Mouse (Mus musculus) large intestine, adult 2 months (tissue): ENCODE results near the gene Bcor. TPM values are rescaled to one million over a fixed set of nuclear protein-coding genes. Genes with fewer than 3 reads are reported as not detected.

ENCODE experiments used
- DNase-seq: peaks from one replicate; pipeline ENCODE4 v3.0.0-alpha.2; 2012; ENCODE audit warnings: low read depth, low spot score
- WGBS: fragments of 180-500 bp; shearing (Covaris S2); methylation state at CpG from one replicate; pipeline ENCODE4 v1.1.7; 2018; 5-methylcytosine and 5-hydroxymethylcytosine counted together
- polyA plus RNA-seq: library from polyadenylated mRNA; depleted of rRNA; stranded (reverse); fragments of >200 nt; gene quantifications from 2 replicates; pipeline ENCODE4 v1.2.3, GENCODE M21; 2012

Bcor gene
- polyA plus RNA-seq, 1 experiment: 5.5 TPM

DNA sequence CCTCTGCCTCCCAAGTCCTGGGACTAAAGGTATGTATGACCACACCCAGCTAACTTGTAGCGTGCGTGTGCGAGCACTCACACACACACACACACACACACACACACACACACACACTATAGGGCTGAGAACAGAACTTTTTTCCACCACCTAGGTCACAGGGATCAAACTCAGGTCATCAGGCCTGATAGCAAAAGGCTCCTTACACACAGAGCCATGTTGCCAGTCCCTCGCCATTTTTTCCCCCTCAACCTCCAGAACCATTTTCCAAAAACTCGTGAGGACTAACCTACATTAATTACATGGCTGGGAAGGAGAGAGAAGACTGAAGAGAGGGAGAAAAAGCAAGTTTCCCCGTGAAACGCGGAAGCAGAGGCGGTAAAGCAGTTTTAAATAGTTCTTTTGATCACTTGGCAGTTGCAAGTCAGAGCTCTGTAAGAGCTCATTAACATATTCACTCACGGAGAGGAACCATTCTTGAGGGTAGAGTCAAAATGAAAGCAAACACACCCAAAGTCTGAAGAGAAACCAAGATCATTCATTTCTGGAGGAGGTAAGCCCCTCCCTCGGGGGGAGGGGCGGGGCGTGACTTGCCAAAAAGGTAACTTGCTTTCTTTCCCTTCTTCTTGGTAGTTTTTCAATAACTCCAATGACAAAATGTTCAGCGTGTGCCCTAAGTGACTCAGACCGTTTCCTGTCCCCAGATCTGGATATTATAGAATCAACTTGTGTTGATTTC is 145.3 kb downstream of the Bcor start:
- 55% methylated on average over 15 of the region's 15 CpGs for WGBS
- no peak for DNase-seq

DNA sequence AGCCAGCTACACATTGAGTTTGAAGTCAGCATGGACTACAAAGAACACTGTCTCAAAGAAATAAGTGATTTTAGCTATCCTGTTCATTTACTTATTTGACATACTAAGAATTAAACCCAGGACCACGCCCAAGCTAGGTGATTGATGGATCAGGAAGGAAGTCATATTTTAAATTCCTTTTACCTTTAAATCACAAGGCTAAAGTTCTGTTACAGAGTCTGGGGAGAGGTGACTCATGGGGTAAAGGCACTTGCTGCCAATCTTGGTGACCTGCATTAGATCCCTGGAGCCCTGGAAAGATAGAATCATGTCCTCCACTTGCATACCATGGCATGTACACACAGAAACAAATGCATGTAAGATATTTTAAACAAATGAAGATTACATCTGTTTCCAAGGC is 149.5 kb downstream of the Bcor start:
- 62% methylated on average over 1 of the region's 1 CpGs for WGBS
- peak; percentile 10 for DNase-seq

DNA sequence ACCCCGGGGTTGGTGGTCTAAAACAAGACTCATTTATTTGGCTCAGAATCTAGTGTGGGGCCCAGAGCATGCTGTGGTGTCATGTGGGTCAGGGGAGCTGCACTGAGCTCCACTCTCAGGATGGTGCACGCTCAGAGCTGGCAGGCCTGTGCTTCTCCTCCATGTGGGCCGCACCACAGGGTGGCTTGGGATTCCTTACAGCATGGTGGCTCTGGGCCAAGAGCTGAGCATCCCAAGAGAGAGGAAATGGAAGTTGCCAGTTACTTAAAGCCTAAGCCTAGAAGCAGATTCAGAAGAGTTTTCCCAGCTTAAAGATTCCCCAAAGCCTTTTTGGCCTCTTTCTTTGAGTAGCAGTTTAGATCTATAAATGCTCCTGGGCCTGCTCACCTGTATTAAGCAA is 151.1 kb downstream of the Bcor start:
- DNase-seq: no peak
- 54% methylated on average over 3 of the region's 3 CpGs for WGBS

DNA sequence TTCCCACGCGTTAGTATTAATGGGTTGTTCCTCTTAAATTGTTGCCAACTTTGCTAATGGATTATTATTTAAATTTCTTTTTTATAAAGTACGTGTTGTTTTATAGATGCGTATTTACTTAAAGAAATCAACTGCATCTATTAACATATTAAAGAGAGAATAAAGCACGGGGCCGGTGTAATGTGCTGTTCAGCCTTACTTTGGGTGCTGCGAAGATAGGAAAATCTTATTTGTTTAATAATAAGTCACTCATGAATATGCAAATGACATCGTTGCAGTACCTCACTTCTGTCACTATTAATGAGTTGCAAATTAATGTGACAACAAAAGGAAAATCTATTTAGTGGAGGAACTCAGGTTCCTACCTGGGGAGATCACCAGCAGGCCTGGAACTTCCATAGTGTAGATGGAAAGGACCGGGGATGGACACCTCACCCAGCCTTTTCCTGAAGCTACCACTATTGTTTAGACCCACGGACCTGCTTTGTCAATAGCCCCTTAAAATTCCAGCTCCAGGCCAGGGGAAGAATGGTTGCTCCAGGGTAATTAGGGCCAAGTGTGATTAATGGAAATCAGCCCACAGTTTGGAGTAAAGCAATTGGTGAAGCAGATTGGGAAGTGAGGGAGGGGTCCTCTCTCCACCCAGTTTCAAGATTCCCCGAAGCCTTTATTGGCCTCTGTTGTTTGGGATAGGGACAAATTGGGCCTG is 152.2 kb downstream of the Bcor start:
- DNase-seq: no peak
- 61% methylated on average over 11 of the region's 11 CpGs for WGBS

DNA sequence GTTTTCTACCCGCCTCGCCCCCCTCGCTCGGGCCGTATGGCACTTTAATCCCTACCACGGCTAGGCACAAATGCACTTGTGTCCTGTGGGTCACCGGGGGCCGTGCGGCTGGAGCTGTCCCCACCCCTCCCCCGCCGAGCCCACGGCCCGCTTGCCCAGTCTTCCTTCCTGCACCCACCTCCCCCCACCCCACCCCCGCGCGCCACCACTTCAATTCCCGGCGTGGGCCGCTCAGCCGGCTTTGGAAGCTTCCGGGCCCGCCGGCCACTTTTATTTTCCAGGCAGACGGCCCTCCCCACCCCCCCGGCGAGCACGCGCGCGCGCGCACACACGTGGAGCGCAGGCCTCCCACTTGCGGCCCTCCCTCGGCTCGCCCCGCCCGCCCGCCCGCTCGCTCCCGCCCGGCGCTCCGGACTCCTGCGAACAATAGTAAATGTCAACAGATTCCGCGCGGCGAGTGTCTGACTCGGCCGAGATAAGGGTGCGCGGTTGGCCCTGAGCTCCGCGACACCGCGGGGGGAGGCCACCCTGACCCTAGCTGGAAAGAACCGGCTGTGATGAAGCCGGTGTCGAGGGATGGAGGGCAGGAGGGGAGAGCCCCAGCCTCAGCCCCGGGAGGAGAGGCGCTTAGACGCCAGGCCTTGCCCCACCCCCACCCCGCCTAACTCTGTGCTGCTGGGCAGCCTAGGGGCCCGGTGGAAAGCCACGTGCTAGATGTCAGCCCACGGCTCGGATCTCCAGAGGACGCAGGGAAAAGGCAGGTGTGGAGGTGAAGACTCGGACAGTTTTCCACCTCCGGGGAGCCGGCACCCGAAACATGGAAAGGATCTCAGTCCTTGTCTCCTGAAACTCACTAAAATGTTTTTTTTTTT is 153.0 kb downstream of the Bcor start:
- peak; percentile 13 for DNase-seq
- WGBS: 9% methylated on average over 68 of the region's 75 CpGs

DNA sequence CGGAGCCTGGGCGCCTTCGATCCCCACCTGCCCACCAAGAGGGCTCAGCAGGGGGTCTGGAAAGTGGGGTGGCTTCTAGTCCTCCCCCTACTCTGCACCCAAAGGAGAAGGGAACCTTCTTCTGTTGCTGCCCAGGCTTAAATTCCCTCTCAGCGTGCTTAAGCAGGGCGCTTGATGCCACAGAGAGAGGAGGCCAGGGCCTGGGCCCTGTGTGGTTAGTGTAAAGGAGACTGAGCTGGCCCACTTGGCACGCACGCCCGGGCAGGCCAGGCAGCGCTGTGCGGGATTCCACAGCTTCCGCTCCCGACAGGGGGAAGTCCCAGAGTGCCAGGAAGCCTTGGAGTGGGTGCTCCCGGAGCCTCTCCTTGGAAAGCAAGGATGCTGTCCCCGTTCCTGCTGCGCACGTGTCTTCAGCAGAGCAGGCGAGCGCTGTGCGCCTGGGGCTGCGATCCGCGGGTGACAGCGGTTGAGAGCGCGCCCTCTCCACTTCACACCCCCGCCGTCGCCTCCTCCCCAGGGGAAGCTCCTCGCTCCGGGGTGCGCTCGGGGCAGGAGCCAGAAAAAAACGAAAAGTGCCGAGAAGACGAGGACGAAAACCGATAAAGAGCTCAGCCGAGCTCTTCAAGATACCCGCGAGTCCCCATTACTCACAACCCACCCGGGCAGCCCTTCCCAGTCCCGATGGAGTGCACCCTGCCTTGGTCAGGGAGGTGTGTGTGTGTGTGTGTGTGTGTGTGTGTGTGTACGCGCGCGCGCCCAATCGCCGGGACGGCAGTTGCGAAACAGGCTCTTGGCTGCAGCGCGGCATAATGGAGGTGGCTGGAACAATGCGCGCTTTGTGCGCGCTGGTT is 153.9 kb downstream of the Bcor start:
- DNase-seq: peak; percentile 7
- WGBS: 8% methylated on average over 57 of the region's 57 CpGs

DNA sequence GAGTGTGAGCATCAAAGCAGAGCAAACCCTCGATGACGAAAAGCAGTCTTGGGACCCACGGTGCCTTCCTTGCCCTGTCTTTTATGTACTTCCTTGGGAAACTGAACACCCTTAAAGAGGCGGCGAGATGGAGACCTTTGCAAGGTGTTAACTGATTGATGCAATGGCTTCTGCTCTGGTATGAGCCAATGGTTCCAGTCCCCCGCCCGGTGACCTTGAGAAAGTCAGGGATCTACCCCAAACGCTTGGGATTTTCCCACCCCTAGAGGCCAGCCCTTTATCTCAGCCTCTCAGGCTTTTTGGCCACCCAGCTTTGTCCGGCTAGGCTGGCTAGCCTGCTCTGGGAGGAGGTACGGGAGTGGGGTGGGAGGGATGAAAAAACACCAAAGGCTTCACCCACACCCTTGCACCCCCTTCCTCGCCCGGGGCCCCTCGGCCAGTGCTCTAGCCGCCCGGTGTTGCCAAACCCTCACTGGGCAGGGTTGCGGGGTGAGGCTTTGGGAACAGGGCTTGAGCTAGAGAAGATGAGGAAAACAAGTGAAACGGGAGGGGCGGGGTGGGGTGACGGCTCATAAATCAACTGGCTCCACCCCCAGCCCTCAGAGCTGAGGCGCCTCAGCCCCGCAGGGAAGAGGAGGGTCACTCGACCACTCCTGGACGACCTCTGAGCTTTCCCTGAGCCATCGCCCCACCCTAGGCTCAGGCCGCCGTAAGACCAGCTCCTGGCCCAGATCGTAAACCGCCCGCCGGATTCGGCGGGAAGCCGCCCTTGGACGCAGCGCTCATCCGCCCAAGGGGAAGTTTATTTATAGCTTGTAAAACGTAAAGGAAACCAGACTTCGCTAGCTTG is 154.7 kb downstream of the Bcor start:
- 8% methylated on average over 35 of the region's 38 CpGs for WGBS
- DNase-seq: peak; percentile 51

DNA sequence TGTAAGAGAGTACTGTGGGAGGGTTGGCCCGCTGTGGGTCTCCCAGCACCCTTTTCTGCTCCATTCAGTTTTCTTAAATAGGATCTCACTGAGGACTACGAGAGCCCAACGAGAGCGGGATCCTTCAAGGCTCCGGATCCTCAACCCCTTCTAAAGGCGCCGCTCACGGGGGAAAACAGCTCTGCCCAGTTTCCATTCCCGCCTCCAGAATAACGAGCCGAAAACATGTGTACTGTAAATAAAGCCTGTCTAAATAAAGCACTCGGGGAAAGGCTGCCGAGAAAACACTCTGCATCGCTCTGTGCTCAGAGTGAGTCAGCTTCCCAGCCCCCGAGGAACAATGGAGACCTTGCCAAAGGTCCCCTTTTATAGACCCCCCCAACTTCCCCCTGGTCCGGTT is 155.7 kb downstream of the Bcor start:
- DNase-seq: no peak
- WGBS: 30% methylated on average over 16 of the region's 16 CpGs

DNA sequence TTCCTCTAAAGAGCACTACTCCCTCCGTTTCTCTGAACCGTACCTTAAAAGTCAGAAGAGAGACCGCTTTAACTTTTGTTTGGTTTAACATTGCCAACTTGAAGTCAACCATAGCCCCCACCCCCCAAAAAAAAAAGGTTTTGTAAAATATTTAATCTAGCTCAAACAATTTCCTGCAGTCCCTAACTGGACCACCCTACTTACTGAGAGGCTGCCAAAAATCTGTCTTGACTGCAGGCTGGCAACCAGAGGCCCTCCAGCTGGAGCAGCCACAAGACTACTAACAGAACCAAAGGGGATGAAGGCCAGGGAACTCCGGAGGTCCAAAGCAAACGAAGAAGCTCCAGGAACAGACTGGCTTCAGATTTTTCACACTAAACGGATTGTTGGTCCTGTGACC is 156.2 kb downstream of the Bcor start:
- DNase-seq: no peak
- 46% methylated on average over 6 of the region's 6 CpGs for WGBS

DNA sequence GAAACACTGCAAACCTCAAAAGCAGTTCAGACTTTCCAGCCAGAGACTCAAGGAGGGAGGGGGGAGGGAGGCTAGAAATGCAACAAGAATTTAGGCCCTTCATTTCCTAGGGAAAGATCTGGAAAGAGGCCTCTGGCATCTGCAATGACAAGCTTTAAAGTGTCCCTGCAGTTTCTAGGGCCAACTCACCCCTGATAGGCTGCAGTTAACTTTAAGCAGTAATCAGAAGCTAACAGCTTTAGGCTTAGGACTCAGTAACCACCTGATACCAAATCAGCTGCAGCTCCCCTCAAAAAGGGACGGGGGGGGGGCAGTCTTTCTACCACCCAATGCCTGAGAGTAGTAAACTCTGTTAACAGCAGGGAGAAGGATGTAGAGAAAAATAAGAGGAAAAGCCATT is 156.6 kb downstream of the Bcor start:
- no peak for DNase-seq
- 37% methylated on average over 1 of the region's 1 CpGs for WGBS

GRCm38 (mm10) chrX:12003106-12003505 is 157.0 kb downstream of the Bcor start:
- no peak for DNase-seq
- WGBS: 59% methylated on average over 9 of the region's 9 CpGs

DNA sequence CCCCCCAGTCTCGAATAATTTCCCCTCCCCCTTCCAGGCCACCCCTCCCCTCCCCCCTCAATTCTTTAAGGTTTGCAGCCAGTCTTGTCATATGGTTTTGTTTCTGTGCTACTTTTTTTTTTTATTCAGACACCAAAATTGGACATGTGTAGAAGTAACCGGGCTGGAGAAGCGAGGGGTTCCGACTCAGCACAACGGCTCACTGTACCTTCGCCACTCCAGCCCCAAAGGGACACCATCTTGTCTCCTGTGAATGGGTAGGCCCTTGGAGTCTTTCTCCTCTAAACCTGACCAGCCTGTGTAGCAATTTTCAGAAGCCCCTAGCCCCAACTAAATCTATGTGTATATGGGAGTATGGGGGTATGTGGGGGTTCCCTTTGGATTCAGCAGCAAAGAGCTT is 157.6 kb downstream of the Bcor start:
- 61% methylated on average over 6 of the region's 6 CpGs for WGBS
- no peak for DNase-seq

DNA sequence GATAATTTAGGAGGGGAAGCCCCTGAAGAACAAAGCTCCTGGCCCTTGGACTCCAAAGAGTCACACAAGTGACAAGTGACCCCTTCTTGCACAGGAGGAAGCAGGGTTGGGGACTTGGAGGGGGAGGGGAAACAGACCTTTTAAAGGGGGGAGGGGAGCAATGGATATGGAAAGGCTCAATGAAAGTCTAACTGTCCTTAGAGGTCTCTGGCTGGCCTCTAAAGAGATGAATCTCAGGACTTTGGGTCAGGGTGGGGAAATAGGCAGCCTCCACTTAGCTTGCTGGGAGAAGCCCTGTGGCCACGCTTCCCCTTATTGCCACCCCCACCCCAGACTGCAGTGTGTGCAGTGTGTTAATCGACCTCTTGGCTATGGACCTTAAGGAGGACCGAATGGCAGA is 158.2 kb downstream of the Bcor start:
- DNase-seq: no peak
- 64% methylated on average over 3 of the region's 3 CpGs for WGBS

DNA sequence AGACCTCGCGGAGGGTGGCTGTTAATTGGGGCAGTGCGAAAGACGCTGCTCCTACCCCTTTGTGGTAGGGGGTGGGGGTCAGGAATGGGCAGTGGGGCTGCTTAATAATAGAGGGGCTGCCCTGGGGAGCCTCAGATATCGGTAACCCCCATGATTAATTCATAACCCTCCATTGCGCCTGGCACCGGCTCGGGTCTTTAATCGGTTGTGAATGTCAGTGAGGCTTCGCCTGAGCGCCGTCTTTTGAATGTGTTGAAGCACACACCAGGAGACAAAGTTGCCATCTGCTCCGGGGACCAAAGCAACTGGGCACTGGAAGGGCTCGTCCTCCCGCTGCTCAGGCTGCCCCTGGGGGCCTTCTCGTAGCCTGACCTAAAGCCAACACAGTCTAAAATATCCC is 158.8 kb downstream of the Bcor start:
- WGBS: 73% methylated on average over 16 of the region's 16 CpGs
- no peak for DNase-seq

DNA sequence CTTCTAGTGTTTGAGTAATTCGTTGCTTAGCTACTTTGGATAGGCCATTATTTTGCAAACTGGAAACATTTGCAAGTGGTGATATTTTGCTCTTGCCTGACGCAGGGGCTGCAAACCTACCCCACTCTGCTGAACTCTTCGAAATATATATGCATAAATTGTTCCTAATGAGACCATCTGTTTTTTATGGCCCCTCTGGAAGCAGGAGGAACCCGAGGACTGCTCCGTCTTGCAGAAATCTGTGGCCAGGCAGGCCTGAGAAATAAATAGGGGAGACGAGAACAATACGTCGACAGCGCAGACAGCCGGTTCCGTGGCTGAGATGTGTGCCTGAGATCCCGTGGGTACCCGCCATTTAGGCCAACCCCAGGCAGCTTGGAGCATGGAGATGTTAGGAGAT is 159.5 kb downstream of the Bcor start:
- WGBS: 78% methylated on average over 13 of the region's 13 CpGs

GRCm38 (mm10) chrX:11999951-12000350 is 160.2 kb downstream of the Bcor start:
- 74% methylated on average over 19 of the region's 19 CpGs for WGBS
- no peak for DNase-seq

More for the DNA sequence above, 159.5 kb downstream of the Bcor start:
- no peak for DNase-seq

DNA sequence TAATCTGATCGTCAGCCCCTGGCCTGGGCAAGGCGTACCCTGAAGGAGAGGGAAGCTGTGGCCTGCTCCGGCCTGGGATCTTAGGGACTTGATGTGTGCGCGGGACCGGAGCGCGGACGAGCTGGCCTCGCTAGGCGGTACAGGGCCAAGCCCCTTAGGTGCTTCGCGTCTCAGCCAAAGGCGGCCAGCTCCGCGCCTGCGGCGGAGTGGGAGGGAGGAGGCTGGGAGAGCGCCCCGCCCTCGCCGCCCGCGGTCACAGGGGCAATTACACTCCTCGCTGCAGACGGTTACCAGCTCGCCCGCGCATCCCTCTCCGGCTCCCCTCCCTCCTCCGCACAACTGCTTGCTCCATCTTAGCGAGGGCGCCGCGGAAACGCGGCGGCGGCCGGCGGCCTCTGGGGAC is 161.2 kb downstream of the Bcor start:
- WGBS: 5% methylated on average over 34 of the region's 41 CpGs

DNA sequence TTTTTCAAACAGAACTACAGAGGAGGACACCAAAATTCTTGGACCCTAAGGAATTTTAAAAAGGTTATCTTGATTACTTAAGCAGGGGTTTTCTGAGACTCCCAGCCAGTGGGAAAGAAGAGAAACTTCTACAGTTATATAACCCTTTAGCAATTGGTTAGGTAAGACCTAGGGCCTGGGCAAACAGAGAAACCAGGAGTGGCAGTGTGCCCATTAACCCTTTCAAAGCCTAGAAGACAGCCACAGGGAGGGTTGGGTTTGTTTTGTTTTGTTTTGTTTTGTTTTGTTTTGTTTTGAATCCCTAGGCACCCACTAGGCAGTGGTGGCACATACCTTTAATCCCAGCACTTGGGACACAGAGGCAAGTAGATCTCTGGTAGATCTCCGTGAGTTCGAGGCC is 163.3 kb downstream of the Bcor start:
- no peak for DNase-seq
- 92% methylated on average over 2 of the region's 2 CpGs for WGBS

More for the DNA sequence above, 161.2 kb downstream of the Bcor start:
- no peak for DNase-seq

DNA sequence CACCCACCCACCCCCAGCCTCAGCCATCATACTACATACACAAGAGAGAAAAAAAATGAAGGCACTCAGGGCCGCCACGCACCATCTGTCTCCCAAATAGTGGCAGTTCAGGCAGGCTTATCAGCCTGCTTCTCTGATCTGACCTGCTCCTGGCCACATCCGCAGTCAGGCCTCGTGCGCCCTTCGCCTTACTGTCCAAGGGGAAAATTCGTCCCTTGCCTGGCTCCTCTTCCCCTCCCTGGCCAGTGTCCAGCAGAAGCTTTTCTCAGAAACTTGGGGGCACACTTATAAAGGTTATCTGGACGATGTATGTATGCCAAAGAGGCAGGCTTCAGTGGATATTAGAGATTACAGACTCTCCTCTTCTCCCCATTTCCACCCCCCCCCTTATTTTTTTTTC is 163.7 kb downstream of the Bcor start:
- no peak for DNase-seq
- 88% methylated on average over 8 of the region's 8 CpGs for WGBS
